Mouse (Mus musculus) left cerebral cortex, postnatal 25 days (tissue): ENCODE measurements around the gene Stk39. TPM values are rescaled to one million over a fixed set of nuclear protein-coding genes. Genes with fewer than 3 reads are reported as not detected.

Source experiments
- DNase-seq, 2 experiments: peaks; one replicate each; pipeline ENCODE4 v3.0.0; 2022; ENCODE audit warnings: low spot score in 2 of 2, mixed read lengths in 1 of 2
- intact Hi-C: fragments of 180-260 bp; cut with DNase I; formaldehyde crosslinking; loops from one replicate; pipeline ENCODE4 v1.15.1; 2025
- total RNA-seq, 2 experiments: library from RNA; stranded (reverse); gene quantifications; 2 replicates each; pipeline ENCODE4 v1.2.3; 2021

Gene Stk39
- total RNA-seq, 2 experiments from 2014 or later, result 67.1 to 72.0 TPM

DNA sequence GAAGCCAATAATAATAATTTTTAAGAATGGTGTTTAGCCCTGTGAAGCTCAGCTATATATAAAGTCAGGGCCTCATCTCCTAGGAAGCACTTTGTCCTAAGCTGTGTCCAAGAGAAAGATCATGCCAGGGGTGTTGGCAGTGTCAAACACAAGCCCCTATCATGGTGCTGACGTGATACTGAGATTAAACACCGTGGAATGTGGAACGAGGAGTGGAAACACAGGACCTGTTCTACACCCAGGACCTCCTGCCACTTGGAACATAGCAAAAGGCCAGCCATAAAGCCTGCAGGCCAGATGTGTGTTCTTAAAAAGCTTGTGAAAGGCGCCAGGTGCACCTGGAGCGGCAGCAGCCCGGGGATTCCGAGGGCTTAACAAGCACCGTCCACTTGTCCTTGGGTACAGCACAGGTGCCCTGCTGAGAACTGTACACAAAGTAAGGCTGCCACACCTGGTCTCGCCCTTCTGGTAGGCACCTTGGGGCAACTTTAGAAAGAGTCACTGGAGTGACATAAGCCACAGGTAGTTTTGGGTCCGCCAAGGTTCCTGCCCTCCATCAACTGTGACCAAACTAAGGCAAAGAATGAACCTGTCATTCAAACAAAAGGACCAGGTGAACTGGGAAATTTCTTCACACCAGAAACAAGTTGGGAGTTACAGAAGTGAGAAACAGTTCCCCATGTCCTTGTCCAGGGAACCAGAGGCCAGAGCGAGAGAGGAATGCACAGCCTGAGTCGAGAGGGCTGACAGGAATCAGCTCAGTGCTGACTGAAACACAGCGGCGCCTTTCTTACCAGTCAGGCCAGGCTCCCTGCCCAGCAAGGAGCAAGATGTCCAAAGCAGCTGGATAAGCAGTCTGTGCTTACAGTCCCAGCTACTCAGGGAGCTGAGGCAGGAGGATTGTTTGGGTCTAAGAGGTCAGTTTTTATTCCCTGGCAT lies 40.8 kb downstream of the Stk39 start:
- DNase-seq, result no peak
- intact Hi-C loops, result no loop called here

DNA sequence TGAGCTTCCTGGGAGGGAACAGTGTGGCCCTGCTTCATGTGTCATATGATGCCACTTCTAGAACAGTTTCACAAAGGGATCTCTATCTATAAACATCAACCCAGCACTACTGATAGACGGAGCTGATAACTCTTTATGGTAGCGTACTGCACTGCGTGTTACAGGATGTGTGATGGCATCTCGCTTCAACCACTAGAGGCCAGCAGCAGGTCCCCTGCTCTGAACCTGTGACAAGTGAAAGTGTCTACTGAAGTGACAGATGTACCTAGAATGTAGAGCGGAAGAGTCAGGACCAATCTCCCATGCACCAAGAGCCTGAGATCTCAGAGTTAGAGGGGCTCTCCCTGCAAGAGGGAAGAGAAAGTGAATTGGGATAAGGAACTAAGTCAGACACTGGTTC lies 41.6 kb downstream of the Stk39 start:
- intact Hi-C loops, result no loop called here
- no peak for DNase-seq

DNA sequence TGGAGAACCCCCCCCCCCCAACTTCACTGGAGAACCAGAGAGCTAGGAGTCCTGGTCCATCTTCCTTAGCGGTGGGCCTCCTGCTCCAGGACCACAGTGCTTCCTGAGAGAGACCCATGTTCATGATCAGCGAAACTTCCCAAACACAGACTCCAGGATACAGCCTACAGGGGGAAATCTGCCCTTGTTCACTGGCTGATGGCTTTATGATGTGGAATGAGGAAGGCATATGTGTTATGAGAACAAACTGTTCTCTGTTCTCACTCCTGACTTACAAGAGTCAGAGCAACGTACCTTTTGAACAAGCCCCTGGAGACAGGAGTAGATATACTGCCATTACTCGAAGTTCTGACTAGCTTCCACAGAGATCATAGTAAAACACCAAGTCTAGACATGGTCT lies 42.6 kb downstream of the Stk39 start:
- no peak for DNase-seq
- intact Hi-C loops, result no loop called here

DNA sequence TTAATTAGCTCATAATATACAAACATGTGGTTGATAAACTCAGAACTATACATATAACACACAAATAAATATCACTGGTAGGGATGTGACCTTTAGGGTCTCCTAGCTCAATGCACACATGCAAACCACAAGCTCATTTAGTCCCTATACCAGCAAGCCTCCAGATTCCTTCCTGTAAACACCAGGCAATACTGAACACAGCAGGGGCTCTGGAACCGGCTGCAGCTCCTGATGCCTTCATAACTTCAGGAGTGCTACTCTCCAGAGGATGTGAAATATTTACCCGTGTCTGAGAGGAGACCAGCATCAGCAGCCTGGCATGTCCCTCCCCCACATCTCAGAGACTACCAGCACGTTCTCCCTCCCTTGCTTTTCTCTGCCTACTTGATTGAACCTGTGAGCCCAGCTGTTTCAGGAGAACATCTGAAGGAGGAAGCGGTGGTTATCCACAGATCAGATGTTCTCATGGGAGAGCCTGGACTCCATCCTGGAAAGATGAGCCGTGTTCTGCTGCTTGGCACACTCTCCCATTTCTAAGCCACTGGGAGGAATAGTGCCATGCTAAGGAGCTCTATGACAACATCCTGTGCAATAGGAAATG lies 45.0 kb downstream of the Stk39 start:
- intact Hi-C loops, result no loop called here
- no peak for DNase-seq

DNA sequence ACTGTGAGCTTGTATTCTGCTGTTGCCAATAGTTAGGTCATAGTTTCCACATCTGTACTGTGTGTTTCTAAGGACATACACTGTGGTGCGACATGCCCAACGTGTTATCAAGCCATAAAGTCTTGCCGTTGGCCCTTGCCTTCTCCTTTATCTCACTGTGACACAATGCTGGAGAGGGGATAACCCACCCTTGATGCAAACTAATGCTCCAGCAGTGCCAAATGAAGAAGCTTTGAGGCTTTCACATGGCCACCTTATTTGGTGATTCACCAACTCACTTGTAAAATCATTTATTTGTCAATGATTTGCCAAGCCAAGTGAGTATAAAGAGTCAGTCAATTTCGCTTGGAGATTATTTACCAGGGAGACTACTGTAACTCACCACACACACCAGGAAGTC lies 46.0 kb downstream of the Stk39 start:
- intact Hi-C loops, result no loop called here
- no peak for DNase-seq

DNA sequence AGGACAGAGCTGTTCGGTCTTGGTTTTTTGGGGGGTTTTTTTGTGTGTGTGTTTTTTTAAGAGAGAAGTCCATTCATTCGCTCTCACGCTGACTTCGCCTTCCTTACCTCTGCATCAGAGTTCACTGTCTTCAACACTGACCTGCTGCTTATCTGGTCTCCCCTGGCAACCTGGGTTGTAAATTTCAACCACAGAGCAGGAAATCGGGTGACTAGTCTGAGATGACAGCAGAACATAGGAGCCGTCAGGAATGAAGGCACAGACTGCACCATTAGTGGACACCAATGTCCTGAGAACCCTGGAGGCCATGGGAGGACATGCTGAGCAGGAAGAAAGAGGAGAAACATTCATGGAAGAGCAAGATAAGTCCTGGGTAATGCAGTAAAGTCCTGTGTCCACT lies 51.1 kb downstream of the Stk39 start:
- DNase-seq, result no peak
- intact Hi-C loops, result no loop called here

DNA sequence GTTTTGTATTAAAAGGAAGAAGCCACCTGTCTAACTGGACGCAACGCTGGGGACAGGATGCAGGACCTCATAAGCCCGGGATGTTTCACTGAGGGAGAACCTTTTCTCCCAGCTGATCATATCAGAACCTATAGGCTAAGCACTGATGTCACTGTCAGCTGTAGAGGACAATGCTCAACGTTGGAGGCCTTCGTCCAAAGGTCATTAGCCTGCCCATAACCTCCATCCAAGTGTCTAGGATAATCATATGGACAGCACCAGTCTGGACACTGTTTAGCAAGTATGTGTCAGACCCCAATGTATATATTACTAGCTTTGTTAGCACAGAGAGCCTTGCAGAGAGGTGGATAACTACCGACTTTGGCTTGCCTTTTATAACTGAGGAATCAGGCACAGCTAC lies 51.8 kb downstream of the Stk39 start:
- intact Hi-C loops, result no loop called here
- no peak for DNase-seq

DNA sequence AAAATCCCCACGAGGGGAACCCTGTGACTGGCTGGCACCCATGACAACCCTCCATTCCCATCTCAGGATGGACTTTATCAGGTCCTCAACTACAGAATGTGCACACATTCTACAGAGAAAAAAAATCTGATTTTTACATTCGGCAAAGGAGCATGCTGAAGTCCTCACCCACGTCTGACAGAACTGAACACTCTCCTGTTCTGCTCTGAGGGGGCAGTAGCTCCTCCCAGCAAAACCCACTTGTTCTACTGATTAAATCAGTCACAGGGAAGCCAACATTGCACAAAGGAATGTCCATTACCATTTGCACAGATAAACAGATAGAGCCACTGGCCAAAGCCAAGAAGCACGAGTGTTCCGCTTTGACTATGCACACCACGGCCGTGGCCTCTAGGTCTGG lies 52.3 kb downstream of the Stk39 start:
- intact Hi-C loops, result loop anchor here (5.0 kb wide), 1 partner anchor 48 kb away; no protein-coding TSS in a partner anchor
- peak in 1 of 2 experiments; percentile 75 for DNase-seq

DNA sequence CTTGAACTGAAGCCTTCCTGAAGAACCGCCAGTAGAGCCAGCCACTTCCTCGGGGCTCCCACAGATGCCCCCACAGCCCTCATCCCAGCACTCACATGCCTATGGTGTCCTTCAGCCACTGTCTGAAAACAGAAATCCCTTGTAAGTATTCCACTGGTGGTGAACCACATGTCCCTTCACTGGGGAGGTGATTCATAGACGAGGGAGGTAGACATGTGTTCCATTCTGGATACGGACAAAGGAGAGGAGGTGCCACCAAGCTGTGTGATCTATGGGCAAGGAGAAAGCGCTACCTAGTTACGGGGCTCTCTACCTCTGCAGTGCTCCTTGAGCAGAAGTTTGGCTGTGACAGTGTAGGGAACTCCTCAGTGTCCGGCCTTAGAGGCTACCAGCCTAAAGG lies 52.9 kb downstream of the Stk39 start:
- intact Hi-C loops, result loop anchor here (5.0 kb wide), 1 partner anchor 48 kb away; no protein-coding TSS in a partner anchor
- peak in 1 of 2 experiments; percentile 41 for DNase-seq

DNA sequence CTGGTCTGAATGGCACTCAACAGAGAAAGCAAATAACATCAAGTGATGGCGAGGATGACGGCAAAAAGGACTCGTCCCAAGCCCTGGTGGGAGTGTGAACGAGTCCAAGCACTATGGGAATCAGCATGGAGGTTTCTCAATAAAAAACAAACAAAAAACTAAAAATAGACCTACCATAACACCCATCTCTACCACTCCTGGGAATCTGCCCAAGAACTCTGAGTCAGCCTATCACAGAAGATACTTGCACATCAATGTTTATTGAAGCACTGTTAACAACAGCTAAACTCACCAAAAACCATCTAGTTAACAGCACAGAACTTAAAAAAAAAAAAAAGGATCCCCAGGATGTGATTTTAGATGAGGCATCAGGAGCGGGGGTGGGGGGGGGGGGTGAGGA lies 55.0 kb downstream of the Stk39 start:
- peak in 1 of 2 experiments; percentile 72 for DNase-seq
- intact Hi-C loops, result loop anchor here (5.0 kb wide), 1 partner anchor 50 kb away; no protein-coding TSS in a partner anchor

DNA sequence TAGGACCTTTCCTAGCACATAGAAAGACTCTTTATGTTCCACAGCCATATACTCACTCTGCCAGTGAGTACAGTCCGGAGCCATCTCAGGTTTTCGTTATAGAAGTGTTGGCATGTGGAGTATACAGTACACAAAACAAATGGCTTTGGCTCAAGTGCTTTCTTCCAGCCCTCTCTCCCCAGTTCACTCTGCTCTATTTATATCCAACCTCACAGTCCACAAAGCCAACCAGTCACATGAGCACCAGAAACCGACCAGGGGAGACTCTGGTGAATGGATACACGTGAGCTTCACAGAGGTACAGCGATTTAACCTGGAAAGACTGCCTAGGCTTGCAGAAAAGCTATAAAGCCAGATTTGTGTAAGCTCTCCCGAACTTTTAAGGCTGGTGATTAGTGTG lies 56.4 kb downstream of the Stk39 start:
- intact Hi-C loops, result loop anchor here (5.0 kb wide), 1 partner anchor 52 kb away; no protein-coding TSS in a partner anchor
- no peak for DNase-seq

DNA sequence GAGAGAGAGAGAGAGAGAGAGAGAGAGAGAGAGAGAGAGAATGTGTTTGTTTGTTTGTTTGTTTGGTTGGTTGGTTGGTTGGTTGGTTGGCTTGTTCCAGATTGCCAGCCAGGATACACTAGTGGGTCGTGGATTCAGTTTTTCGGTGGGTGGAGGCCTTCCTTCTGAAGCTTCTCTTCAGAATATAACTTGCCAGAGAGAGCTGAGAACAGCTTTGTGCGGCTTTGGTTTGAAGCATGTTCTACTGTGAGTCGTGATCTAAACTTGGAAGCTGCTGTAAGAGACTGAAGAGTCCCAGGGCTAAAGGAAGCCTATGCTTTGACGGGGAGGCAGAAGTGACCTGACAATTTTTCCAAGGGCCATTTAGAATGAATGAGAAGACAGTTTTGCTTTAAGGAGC lies 59.9 kb downstream of the Stk39 start:
- DNase-seq, result peak in 1 of 2 experiments; percentile 72
- intact Hi-C loops, result loop anchor here (5.0 kb wide), 1 partner anchor 50 kb away; no protein-coding TSS in a partner anchor

DNA sequence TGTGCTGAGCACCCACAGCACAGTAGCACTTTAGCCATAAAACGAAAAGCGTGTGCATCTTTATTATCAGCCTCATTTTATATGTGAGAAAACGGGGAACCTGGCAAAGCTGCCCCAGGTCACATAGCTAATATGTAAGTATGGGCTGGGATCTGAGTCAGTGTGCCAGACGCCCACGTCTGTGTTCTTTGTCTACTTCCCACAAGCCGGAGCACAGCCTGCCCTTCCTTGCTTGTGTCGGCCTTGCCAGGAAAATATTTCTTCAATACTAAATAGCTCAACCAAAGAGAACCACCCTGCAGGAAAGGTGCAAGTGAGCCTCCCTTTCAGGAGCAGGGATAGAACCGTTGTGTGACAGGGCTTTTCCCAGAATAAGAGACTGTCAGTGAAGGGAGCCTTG lies 60.9 kb downstream of the Stk39 start:
- intact Hi-C loops, result loop anchor here (5.0 kb wide), 1 partner anchor 49 kb away; no protein-coding TSS in a partner anchor
- no peak for DNase-seq

DNA sequence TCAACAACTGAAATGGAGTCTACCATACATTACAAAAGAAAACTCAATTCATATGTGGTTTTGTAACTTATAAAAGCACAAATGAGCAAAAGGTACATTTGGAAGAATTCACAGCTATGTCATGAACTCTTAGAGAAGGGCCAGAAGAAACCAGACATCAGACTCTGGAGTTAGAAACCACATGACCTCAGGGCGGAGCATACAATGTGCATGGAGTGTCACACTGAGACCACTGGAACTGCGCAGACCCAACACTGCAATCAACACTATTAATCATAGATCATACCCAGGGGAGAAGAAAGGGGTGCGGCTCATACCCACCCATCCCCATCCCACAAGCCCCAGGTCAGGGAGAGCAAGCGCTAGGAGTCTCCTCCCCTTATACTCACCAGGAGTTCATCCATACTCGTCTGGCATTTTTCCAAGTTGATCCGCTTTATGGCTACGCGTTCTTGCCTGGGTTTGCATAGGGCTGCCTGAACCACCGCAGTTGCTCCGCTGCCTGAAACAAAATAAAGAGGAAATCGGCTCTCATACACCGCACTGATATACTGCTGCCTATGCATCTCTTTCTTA lies 62.3 kb downstream of the Stk39 start:
- no peak for DNase-seq
- intact Hi-C loops, result loop anchor here (5.0 kb wide), 1 partner anchor 47 kb away; no protein-coding TSS in a partner anchor

DNA sequence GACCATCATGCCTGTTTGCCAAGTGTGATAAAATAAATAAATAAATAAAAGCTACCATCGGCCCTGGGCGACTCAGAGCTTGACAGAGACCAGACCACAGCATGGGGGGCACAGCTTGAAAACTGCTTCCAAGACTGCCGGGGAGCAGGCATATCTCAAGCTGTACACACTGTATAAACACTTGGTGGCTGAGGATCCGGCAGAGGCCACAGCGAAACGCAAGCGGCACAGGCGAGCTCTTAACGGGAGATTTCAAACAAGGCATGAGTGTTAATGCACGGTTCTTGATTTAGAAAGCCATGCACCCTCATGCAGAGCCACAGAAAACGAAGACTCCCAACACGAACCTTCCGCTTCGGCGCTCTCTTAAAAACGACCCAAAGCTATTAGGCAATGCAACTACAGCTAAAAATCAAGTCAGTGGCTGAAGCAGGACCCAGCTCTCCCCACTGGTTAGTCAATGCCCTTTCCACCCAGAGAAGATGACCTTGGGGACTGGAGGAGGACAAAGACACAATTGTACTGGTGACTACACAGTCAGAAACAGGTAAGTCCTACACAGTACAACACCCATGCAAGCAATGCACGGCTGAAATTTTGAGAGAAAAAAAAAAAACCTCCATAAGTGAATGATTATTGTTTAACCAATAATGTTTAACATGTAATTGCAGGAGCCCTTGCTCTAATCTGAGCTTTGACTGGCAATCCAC lies 63.6 kb downstream of the Stk39 start:
- DNase-seq, result no peak
- intact Hi-C loops, result no loop called here

DNA sequence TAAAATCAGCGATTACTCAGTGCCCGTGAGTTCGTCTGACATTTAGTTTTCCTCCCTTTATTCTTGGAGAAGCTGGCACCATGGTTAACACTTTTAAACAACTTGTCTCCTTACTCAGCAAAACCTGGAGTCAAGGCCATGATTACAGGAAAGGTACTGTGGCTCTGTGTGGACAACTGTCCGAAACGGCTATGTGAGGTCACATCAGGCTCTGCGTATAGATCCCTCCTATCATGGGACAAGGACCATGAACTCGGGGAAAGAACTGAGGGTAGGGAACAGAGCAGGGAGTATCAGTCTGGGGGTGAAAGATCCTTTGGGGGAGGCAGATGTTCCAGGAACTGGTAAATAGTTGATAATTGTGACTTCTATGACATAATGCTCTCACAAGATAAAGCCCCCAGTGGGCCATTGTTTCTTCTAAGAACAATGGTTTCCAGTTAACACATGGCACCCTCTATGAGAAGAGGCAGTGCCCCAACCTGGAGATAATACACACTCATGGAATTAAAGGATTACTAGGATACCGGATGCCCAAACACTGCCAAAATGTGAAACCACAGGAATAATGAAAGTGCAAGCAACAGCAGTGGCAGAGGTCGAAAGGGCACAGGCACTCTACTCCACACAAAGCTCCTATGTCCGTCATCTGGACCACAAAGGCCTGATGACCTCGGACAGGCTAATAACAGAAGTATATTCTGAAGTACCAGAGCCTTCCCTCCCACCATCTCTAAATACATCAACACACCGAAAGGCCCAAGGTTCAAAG lies 64.7 kb downstream of the Stk39 start:
- DNase-seq, result no peak

DNA sequence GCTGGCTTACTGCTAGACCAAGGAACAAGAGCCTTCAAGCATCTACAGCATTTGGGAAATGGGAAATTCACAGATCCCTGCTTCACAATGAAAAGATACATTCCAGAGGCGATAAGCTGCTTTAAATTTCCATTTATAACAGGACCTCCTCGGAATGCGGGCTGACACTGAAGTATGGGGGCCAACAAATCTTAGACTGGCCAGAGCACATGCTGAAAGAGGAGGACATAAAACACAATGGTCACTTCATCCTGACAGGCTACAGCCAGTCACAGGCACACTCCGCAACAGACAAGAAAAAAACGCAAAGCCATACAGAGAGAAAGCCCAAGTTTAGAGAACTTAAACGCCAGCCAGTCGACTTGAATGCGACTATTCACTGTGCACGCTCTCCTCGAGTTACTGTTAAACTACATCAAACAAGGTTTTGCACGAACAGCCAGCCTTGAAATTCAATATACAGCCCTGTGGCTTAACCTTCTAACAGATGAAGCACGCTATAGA lies 65.4 kb downstream of the Stk39 start:
- no peak for DNase-seq
- intact Hi-C loops, result no loop called here

More for the DNA sequence above, 64.7 kb downstream of the Stk39 start:
- intact Hi-C loops, result no loop called here

DNA sequence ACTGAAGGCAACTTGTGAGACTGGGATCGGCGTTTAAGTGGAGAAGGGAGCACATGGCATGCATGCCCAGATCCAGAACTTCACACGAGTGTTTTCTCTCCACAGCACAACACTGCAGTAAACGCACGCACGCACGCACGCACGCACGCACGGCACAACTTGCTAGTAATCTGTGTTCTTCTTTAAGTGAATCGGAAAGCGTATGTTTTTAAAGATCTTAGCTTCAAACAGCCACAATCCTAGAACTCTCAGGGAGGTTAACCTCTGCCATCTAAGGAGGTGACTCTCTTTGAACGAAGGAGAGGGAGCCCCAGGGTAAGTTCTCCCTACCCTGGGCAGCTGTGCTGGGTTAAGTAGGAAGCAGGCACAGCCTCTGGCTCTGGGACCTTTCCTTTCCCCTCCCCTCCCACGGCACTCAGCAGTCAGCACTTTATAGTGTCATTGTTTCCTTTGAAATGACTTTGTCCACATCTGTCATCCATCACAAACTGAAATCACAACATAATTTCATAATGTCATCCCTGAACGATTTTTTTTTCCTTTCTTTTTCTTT lies 66.8 kb downstream of the Stk39 start:
- intact Hi-C loops, result loop anchor here (2.0 kb wide), 1 partner anchor 30 kb away; no protein-coding TSS in a partner anchor
- DNase-seq, result no peak
